Mouse (Mus musculus): Measurements from ENCODE around the gene Ncmap.

Gene Ncmap

GRCm38 (mm10) chr4:135353066-135353793 lies 44.8 kb downstream of the Ncmap start, which contains the start of gene Srrm1:
TSS of gene Srrm1 (minus strand) at chr4:135353321.
- DNase-seq (ENCODE audit: low spot score in 2 of 2), result peak; percentile 97

DNA sequence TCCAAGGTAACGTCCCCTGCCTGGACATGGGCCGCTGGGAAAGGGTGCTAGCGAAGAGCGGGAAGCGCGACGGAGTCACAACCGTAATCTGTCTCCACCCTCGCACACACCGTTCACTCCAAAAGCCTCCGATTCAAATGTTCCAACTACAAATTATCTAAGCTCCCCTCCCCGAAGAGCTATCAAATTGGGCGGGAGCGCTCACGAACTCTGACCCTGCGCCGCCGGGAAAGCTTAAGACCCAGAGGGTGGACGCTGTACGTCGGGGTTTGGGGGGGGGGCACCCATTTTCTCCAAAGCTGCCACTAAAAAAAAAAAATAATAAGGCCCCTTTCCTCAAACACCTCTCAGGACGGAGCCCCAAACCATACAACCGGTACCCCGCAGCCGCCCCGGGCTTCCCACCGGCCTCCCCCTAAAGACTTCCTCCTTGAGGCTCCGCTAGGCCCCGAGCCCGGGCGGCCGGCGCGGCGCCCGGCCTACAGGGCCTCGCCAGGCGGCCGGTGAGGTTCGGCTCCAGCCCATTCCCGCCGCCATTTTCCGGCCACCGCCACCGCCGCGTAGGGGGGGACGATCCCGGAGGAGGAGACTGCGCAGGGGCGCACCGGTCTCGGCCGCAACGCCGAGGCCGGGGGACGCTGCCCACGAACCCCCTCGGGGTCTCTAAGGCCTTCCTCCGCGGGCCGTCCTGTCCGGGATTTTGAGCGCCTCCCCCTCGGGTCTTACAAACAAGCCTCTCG lies 45.5 kb downstream of the Ncmap start:
- peak in 1 of 2 experiments; percentile 14 for DNase-seq (ENCODE audit: low spot score in 2 of 2)

GRCm38 (mm10) chr4:135337376-135337942 lies 60.6 kb downstream of the Ncmap start:
- DNase-seq (ENCODE audit: low spot score in 2 of 2), result no peak

DNA sequence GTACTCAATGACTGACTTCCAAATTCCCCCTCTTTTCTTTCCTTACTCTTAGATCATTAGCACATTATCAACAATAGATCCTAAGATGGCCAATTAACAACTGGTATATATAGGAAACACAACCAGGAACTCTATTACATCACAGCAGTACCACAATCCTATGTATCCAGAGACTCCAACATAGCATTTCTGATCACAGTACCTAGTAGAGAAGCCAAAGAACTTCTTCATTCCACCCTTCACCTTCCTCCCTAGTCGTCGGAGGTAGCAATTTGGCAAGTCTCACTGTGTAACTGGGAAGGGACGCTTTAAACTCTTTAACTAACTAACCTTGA lies 62.0 kb downstream of the Ncmap start:
- DNase-seq (ENCODE audit: low spot score in 2 of 2), result no peak

GRCm38 (mm10) chr4:135335327-135336022 lies 62.6 kb downstream of the Ncmap start:
- no peak for DNase-seq (ENCODE audit: low spot score in 2 of 2)

DNA sequence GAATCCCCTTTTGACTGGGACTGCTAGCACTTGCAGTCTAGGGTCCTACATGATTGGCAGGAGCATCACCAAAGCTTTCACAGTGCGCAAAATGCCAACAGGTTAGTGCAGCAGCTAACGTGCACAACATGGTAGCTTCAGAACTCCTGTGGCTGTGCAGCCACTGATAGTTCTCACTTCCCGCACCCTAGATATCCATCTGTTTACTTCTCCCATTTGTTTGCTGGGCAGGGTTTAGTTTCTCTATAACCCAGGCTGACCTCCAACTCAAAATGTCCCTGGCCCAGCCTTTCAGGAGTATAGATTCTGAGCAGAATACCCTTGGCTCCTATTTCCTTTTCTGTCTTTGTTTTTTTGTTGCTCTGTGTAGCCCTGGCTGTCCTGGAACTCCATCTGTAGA lies 71.6 kb downstream of the Ncmap start:
- no peak for DNase-seq (ENCODE audit: low spot score in 2 of 2)

DNA sequence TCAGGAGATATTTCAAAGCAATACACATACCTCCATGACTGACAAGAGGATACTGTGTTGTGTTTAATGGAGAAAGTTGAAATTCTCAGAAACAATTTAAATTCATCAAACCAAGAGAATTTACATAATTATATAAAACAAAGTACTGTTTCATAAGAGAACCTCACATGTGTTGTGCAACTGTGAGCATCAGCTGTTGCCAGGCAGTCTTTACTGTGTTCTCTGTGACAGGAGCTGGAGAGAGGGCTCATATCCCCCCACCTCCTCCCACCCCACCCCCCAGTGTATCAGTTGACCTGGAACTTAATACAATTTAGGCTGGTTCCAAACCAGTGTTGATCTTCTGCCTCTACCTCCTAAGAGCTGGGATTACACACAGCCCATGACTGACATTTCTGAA lies 72.0 kb downstream of the Ncmap start:
- no peak for DNase-seq (ENCODE audit: low spot score in 2 of 2)

- DNase-seq (ENCODE audit: low spot score in 2 of 2), result no peak
Observed at GRCm38 (mm10) chr4:135323021-135323420, 75.0 kb downstream of the Ncmap start.
